Mouse (Mus musculus) midbrain, embryonic 14.5 days (tissue): Measurements from ENCODE around the gene Hist1h3e. TPM values are rescaled to one million over a fixed set of nuclear protein-coding genes. Genes with fewer than 3 reads are reported as not detected.
"Not testable (repeated sequence)": the region's sequence is repeated elsewhere in the genome, so short reads cannot be mapped to it uniquely, and the experiment has no call there.

Source experiments
- ATAC-seq: fragments of 200-750 bp; cut with Nextera tagmentation; 2 replicates; pipeline ENCODE4 v1.8.0; 2017; ENCODE audit warnings: moderate number of reproducible peaks, moderate library complexity; ENCODE audit not compliant: low FRiP score, low TSS enrichment
- DNase-seq: peaks from one replicate; pipeline ENCODE4 v3.0.0-alpha.2; 2015
- H3K27ac ChIP-seq: fragments of 300-500 bp; sonication (generic); replicated peaks from 2 replicates; pipeline ENCODE4 v1.5.1; 2014; ENCODE audit warnings: mild to moderate bottlenecking, low read depth, low read length, moderate library complexity
- H3K27me3 ChIP-seq: fragments of 300-500 bp; sonication (generic); 2 replicates; pipeline ENCODE4 v1.6.1; 2014; ENCODE audit warnings: low read length, control low read depth, mixed read lengths; ENCODE audit not compliant: control insufficient read depth, insufficient read depth
- H3K36me3 ChIP-seq: fragments of 300-500 bp; sonication (generic); 2 replicates; pipeline ENCODE4 v1.6.1; 2014; ENCODE audit warnings: low read length, control low read depth; ENCODE audit not compliant: control insufficient read depth, insufficient read depth
- H3K4me1 ChIP-seq: fragments of 300-500 bp; sonication (generic); 2 replicates; pipeline ENCODE4 v1.6.1; 2014; ENCODE audit warnings: mild to moderate bottlenecking, antibody characterized with exemption, low read length, control low read depth; ENCODE audit not compliant: control insufficient read depth, insufficient read depth
- H3K4me2 ChIP-seq: fragments of 300-500 bp; sonication (generic); 2 replicates; pipeline ENCODE4 v1.6.1; 2014; ENCODE audit warnings: mild to moderate bottlenecking, low read length, moderate library complexity
- H3K4me3 ChIP-seq: fragments of 300-500 bp; sonication (generic); replicated peaks from 2 replicates; pipeline ENCODE4 v1.5.1; 2014; ENCODE audit warnings: low read depth, low read length
- H3K9ac ChIP-seq: fragments of 300-500 bp; sonication (generic); replicated peaks from 2 replicates; pipeline ENCODE4 v1.6.1; 2014; ENCODE audit warnings: mild to moderate bottlenecking, low read length, moderate library complexity
- H3K9me3 ChIP-seq: fragments of 300-500 bp; sonication (generic); 2 replicates; pipeline ENCODE4 v1.6.1; 2016; ENCODE audit warnings: low read length, control low read depth, mixed read lengths; ENCODE audit not compliant: control insufficient read depth
- WGBS: fragments of 180-500 bp; shearing (Covaris S2); extraction: QIAGEN DNeasy Blood & Tissue Kit; methylation state at CpG from one replicate; pipeline ENCODE4 v1.1.7; 2014; 5-methylcytosine and 5-hydroxymethylcytosine counted together
- polyA plus RNA-seq: library from polyadenylated mRNA; unstranded; fragments of >200 nt; fragmentation: Nextera tagmentation; extraction: Ambion mirVana; gene quantifications from 2 replicates; pipeline ENCODE4 v1.2.1, GENCODE M21; 2014

Hist1h3e gene
- polyA plus RNA-seq, 1 experiment from 2014 or later = 3.8 TPM

- Histone ChIP-seq H3K9ac (no peak overlapping the region), H3K36me3 (no peaks in the 10 kb centered on the region), H3K9me3 (no peaks in the 10 kb centered on the region), H3K4me2 (no peak overlapping the region), H3K4me3 (no peak overlapping the region), H3K4me1 (peaks cover 18% of the 10 kb centered on the region), H3K27me3 (no peaks in the 10 kb centered on the region), H3K27ac (no peak overlapping the region)
- 80% methylated on average over 5 of the region's 5 CpGs for WGBS
- ATAC-seq = no peak
- no peak for DNase-seq
Measured at GRCm38 (mm10) chr13:23538249-23538648, 23.9 kb downstream of the Hist1h3e start.

- H3K4me2 ChIP-seq = peak overlapping the region; percentile 79
- H3K36me3 ChIP-seq = no peaks in the 10 kb centered on the region
- ATAC-seq = no peak
- H3K27me3 ChIP-seq = no peaks in the 10 kb centered on the region
- no peak overlapping the region for H3K4me3 ChIP-seq
- no peak for DNase-seq
- 77% methylated on average over 3 of the region's 3 CpGs for WGBS
- H3K9ac ChIP-seq = no peak overlapping the region
- H3K27ac ChIP-seq = no peak overlapping the region
- H3K9me3 ChIP-seq = no peaks in the 10 kb centered on the region
- peaks cover 29% of the 10 kb centered on the region for H3K4me1 ChIP-seq
Measured at GRCm38 (mm10) chr13:23537006-23537710, 25.0 kb downstream of the Hist1h3e start.

GRCm38 (mm10) chr13:23536076-23536822 is 25.9 kb downstream of the Hist1h3e start:
- Histone ChIP-seq H3K4me2 (peak overlapping the region; percentile 79), H3K4me1 (peaks cover 33% of the 10 kb centered on the region), H3K4me3 (peak overlapping the region; percentile 45), H3K9ac (no peak overlapping the region), H3K27me3 (no peaks in the 10 kb centered on the region), H3K27ac (no peak overlapping the region), H3K36me3 (no peaks in the 10 kb centered on the region), H3K9me3 (no peaks in the 10 kb centered on the region)
- no peak for ATAC-seq
- 18% methylated on average over 7 of the region's 7 CpGs for WGBS
- no peak for DNase-seq

- H3K27me3 ChIP-seq, H3K36me3 ChIP-seq, H3K9me3 ChIP-seq: not testable (repeated sequence)
- DNase-seq (peak; percentile 95), ATAC-seq (peak; percentile 90)
- Histone ChIP-seq H3K4me1 (peaks cover 33% of the 10 kb centered on the region), H3K9ac (peak within 1 kb of the TSS; percentile 24; the same call in 1 of the 2 replicates), H3K27ac (peak within 1 kb of the TSS; percentile 6; the same call in 1 of the 2 replicates), H3K4me2 (peak within 1 kb of the TSS; percentile 79), H3K4me3 (peak within 1 kb of the TSS; percentile 45)
- WGBS = under 1% methylated on average over 48 of the region's 62 CpGs
Measured at GRCm38 (mm10) chr13:23535137-23536075, 26.8 kb downstream of the Hist1h3e start, which contains the start of gene Hist1h3g. Gene Hist1h3g, plus strand, starts transcription at chr13:23535422.

GRCm38 (mm10) chr13:23534368-23535131 is 27.6 kb downstream of the Hist1h3e start:
- Histone ChIP-seq H3K27ac (peak overlapping the region; percentile 6; the same call in 1 of the 2 replicates), H3K27me3 (no peaks in the 10 kb centered on the region), H3K9ac (peak overlapping the region; percentile 24; the same call in 1 of the 2 replicates), H3K4me3 (peak overlapping the region; percentile 45), H3K4me1 (peaks cover 37% of the 10 kb centered on the region), H3K36me3 (no peaks in the 10 kb centered on the region), H3K9me3 (no peaks in the 10 kb centered on the region), H3K4me2 (peak overlapping the region; percentile 79)
- WGBS = under 1% methylated on average over 15 of the region's 15 CpGs
- DNase-seq (no peak), ATAC-seq (no peak)

- Histone ChIP-seq H3K27ac (peak within 1 kb of the TSS; percentile 78), H3K4me3 (peak within 1 kb of the TSS; percentile 63), H3K4me1 (peaks cover 38% of the 10 kb centered on the region), H3K9ac (peak within 1 kb of the TSS; percentile 37; the same call in 1 of the 2 replicates), H3K4me2 (peak within 1 kb of the TSS; percentile 79)
- under 1% methylated on average over 26 of the region's 53 CpGs for WGBS
- DNase-seq = peak; percentile 93
- not testable (repeated sequence) for H3K27me3 ChIP-seq, H3K9me3 ChIP-seq, H3K36me3 ChIP-seq
- peak; percentile 28; the same call in 1 of the 2 replicates for ATAC-seq
Measured at GRCm38 (mm10) chr13:23533560-23534367, 28.4 kb downstream of the Hist1h3e start, which contains the start of gene Hist1h2af. Gene Hist1h2af, plus strand, starts transcription at chr13:23533906.

- peak overlapping the region; percentile 63 for H3K4me3 ChIP-seq
- peak overlapping the region; percentile 93 for H3K27ac ChIP-seq
- ATAC-seq (no peak), DNase-seq (no peak)
- H3K4me1 ChIP-seq = peaks cover 38% of the 10 kb centered on the region
- H3K9me3 ChIP-seq = no peaks in the 10 kb centered on the region
- H3K9ac ChIP-seq = peak overlapping the region; percentile 68; the same call in 1 of the 2 replicates
- H3K27me3 ChIP-seq = no peaks in the 10 kb centered on the region
- WGBS = 23% methylated on average over 9 of the region's 9 CpGs
- peak overlapping the region; percentile 79 for H3K4me2 ChIP-seq
- no peaks in the 10 kb centered on the region for H3K36me3 ChIP-seq
Measured at GRCm38 (mm10) chr13:23532262-23533075, 29.7 kb downstream of the Hist1h3e start.
